In genomic region chr11:79014602-79015325, GRCm38 (mm10) we compare ENCODE assay signal across 14 mouse cellular contexts. TPM values are rescaled to one million over a fixed set of nuclear protein-coding genes. Genes with fewer than 3 reads are reported as not detected.
A peak's percentile ranks its signal among the peaks of the same experiment; 100 is the strongest.
DNase-seq lines count a peak whose midpoint lies in the region; ATAC-seq and TF ChIP-seq lines count a peak whose summit lies in the region.
"Had no signal": no experiment of that assay in that cellular context is flagged by ENCODE, and none has a peak within 500 bp of the region (broad histone marks: within the 10 kb centered on the region; RNA-seq: fewer than 3 reads in every experiment).

No protein-coding gene starts in this region.

- 0 out of 2 replicates have a peak overlapping the region, but pooled peaks have one; percentile 6 for H3K9ac ChIP-seq in heart, postnatal 0 days (replicated peaks; ENCODE audit: low read depth, low read length)
- no peak overlapping the region for H3K9ac ChIP-seq in midbrain, embryonic 12.5 days (replicated peaks)
- H3K9ac ChIP-seq in midbrain, postnatal 0 days (replicated peaks; ENCODE audit: low read length, poor library complexity, severe bottlenecking) = no peak overlapping the region
- 0 out of 2 replicates have a peak overlapping the region, but pooled peaks have one; percentile 14 for H3K9ac ChIP-seq in embryonic facial prominence, embryonic 14.5 days (ENCODE audit: low read depth, low read length)
- H3K9ac ChIP-seq in stomach, embryonic 14.5 days (replicated peaks; ENCODE audit: low read depth, low read length) = no peak overlapping the region
- H3K9ac ChIP-seq: embryonic facial prominence, embryonic 12.5 days; liver, embryonic 15.5 days had no signal

- no peak for ATAC-seq in heart, postnatal 0 days (ENCODE audit: insufficient read depth, low read depth)
- no peak for ATAC-seq in midbrain, embryonic 12.5 days (ENCODE audit: low FRiP score, low read depth)
- ATAC-seq in midbrain, postnatal 0 days (ENCODE audit: low FRiP score) = no peak
- 0 out of 2 replicates have a peak, but pooled peaks have one; percentile 17 for ATAC-seq in embryonic facial prominence, embryonic 14.5 days (ENCODE audit: low read depth)
- ATAC-seq in stomach, embryonic 14.5 days (ENCODE audit: insufficient number of reproducible peaks, insufficient read depth, low FRiP score, low read depth) = no peak
- ATAC-seq: inflammation-experienced regulatory T-cells, adult 6 months had no signal

- TF ChIP-seq EP300 in heart, postnatal 0 days (IDR thresholded peaks at IDR 0.05; ENCODE audit: low read depth) = no peak

- no peaks in the 10 kb centered on the region for H3K4me1 ChIP-seq in heart, postnatal 0 days (ENCODE audit: control insufficient read depth, insufficient read depth)
- peaks cover 14% of the 10 kb centered on the region for H3K4me1 ChIP-seq in midbrain, embryonic 12.5 days
- H3K4me1 ChIP-seq in midbrain, postnatal 0 days (ENCODE audit: insufficient read depth, low read length) = no peaks in the 10 kb centered on the region
- peaks cover 7% of the 10 kb centered on the region; the same call in 1 of the 2 replicates for H3K4me1 ChIP-seq in embryonic facial prominence, embryonic 14.5 days (ENCODE audit: control insufficient read depth, insufficient read depth, low read length)
- peaks cover 9% of the 10 kb centered on the region for H3K4me1 ChIP-seq in stomach, embryonic 14.5 days (ENCODE audit: control insufficient read depth, insufficient read depth, low read length)

- no peaks in the 10 kb centered on the region for H3K9me3 ChIP-seq in heart, postnatal 0 days (replicated peaks; ENCODE audit: control insufficient read depth, low read length)
- no peaks in the 10 kb centered on the region for H3K9me3 ChIP-seq in midbrain, embryonic 12.5 days
- H3K9me3 ChIP-seq in midbrain, postnatal 0 days (ENCODE audit: low read length) = no peaks in the 10 kb centered on the region
- H3K9me3 ChIP-seq in embryonic facial prominence, embryonic 14.5 days (ENCODE audit: control insufficient read depth, low read length) = no peaks in the 10 kb centered on the region
- no peaks in the 10 kb centered on the region for H3K9me3 ChIP-seq in stomach, embryonic 14.5 days (ENCODE audit: control insufficient read depth, low read depth, low read length)
- H3K9me3 ChIP-seq: embryonic facial prominence, embryonic 12.5 days; liver, embryonic 15.5 days had no signal

- TF ChIP-seq CTCF in heart, postnatal 0 days (IDR thresholded peaks at IDR 0.05; ENCODE audit: low read depth) = no peak
- TF ChIP-seq CTCF in midbrain, postnatal 0 days (IDR thresholded peaks at IDR 0.05) = no peak

- no peaks in the 10 kb centered on the region for H3K27me3 ChIP-seq in heart, postnatal 0 days (ENCODE audit: control insufficient read depth, insufficient read depth, low read length)
- H3K27me3 ChIP-seq in midbrain, embryonic 12.5 days = no peaks in the 10 kb centered on the region
- no peaks in the 10 kb centered on the region for H3K27me3 ChIP-seq in midbrain, postnatal 0 days (ENCODE audit: insufficient read depth, low read length)
- H3K27me3 ChIP-seq in embryonic facial prominence, embryonic 14.5 days (replicated peaks; ENCODE audit: control insufficient read depth, insufficient read depth, low read length) = no peaks in the 10 kb centered on the region
- H3K27me3 ChIP-seq in stomach, embryonic 14.5 days (ENCODE audit: control insufficient read depth, insufficient read depth, low read length) = no peaks in the 10 kb centered on the region
- H3K27me3 ChIP-seq: embryonic facial prominence, embryonic 12.5 days; liver, embryonic 15.5 days; megakaryocyte, embryonic 14.5 days had no signal

- intact Hi-C loops in heart, postnatal 36 days (cut with DNase I) = loop anchor here (2.0 to 5.0 kb wide), 3 partner anchors 46 to 383 kb away; no protein-coding TSS in a partner anchor

- WGBS in heart, postnatal 0 days = 55% methylated on average over 15 of the region's 15 CpGs
- 73% methylated on average over 15 of the region's 15 CpGs for WGBS in midbrain, embryonic 12.5 days
- 59% methylated on average over 15 of the region's 15 CpGs for WGBS in midbrain, postnatal 0 days
- 54% methylated on average over 14 of the region's 15 CpGs for WGBS in embryonic facial prominence, embryonic 14.5 days
- WGBS in stomach, embryonic 14.5 days = 52% methylated on average over 15 of the region's 15 CpGs

- H3K4me3 ChIP-seq in heart, postnatal 0 days (ENCODE audit: low read depth, low read length) = no peak overlapping the region
- no peak overlapping the region for H3K4me3 ChIP-seq in midbrain, embryonic 12.5 days
- no peak overlapping the region for H3K4me3 ChIP-seq in midbrain, postnatal 0 days (ENCODE audit: low read depth, low read length)
- no peak overlapping the region for H3K4me3 ChIP-seq in embryonic facial prominence, embryonic 14.5 days (ENCODE audit: low read depth, low read length)
- no peak overlapping the region for H3K4me3 ChIP-seq in stomach, embryonic 14.5 days (ENCODE audit: low read depth, low read length)
- H3K4me3 ChIP-seq: embryonic facial prominence, embryonic 12.5 days; liver, embryonic 15.5 days; megakaryocyte, embryonic 14.5 days had no signal

- peak overlapping the region; percentile 63 for H3K27ac ChIP-seq in heart, postnatal 0 days (ENCODE audit: low read depth)
- 0 out of 2 replicates have a peak overlapping the region, but pooled peaks have one; percentile 25 for H3K27ac ChIP-seq in midbrain, embryonic 12.5 days (replicated peaks)
- H3K27ac ChIP-seq in midbrain, postnatal 0 days (ENCODE audit: low read depth, low read length) = no peak overlapping the region
- H3K27ac ChIP-seq in embryonic facial prominence, embryonic 14.5 days (replicated peaks; ENCODE audit: low read depth, low read length) = no peak overlapping the region
- peak overlapping the region; percentile 21; the same call in 1 of the 2 replicates for H3K27ac ChIP-seq in stomach, embryonic 14.5 days (ENCODE audit: low read length)
- H3K27ac ChIP-seq: embryonic facial prominence, embryonic 12.5 days; liver, embryonic 15.5 days had no signal

- H3K4me2 ChIP-seq in heart, postnatal 0 days (ENCODE audit: low read depth, low read length) = no peak overlapping the region
- no peak overlapping the region for H3K4me2 ChIP-seq in midbrain, embryonic 12.5 days (replicated peaks)
- H3K4me2 ChIP-seq in midbrain, postnatal 0 days (ENCODE audit: low read depth, low read length, poor library complexity, severe bottlenecking) = no peak overlapping the region
- H3K4me2 ChIP-seq in embryonic facial prominence, embryonic 14.5 days (ENCODE audit: low read depth, low read length) = no peak overlapping the region
- no peak overlapping the region for H3K4me2 ChIP-seq in stomach, embryonic 14.5 days (replicated peaks; ENCODE audit: low read depth, low read length)
- H3K4me2 ChIP-seq: embryonic facial prominence, embryonic 12.5 days; liver, embryonic 15.5 days had no signal

- H3K36me3 ChIP-seq in heart, postnatal 0 days (replicated peaks; ENCODE audit: control insufficient read depth, insufficient read depth, low read length) = peaks cover 37% of the 10 kb centered on the region
- H3K36me3 ChIP-seq in midbrain, embryonic 12.5 days = peaks cover 8% of the 10 kb centered on the region; the same call in 1 of the 2 replicates
- H3K36me3 ChIP-seq in midbrain, postnatal 0 days (ENCODE audit: insufficient read depth, low read length) = peaks cover 18% of the 10 kb centered on the region
- H3K36me3 ChIP-seq in embryonic facial prominence, embryonic 14.5 days (ENCODE audit: control insufficient read depth, insufficient read depth, low read length) = peaks cover 36% of the 10 kb centered on the region
- H3K36me3 ChIP-seq in stomach, embryonic 14.5 days (ENCODE audit: control insufficient read depth, insufficient read depth, low read length) = peaks cover 10% of the 10 kb centered on the region

- no peak for DNase-seq in heart, postnatal 0 days (ENCODE audit: low spot score)
- no peak for DNase-seq in heart, postnatal 36 days
- no peak for DNase-seq in midbrain, postnatal 0 days (ENCODE audit: low spot score)
- DNase-seq in embryonic facial prominence, embryonic 14.5 days (ENCODE audit: low spot score) = peak; percentile 31
- DNase-seq in embryo, embryonic 10.5 days (ENCODE audit: low spot score) = no peak
- DNase-seq: adrenal gland, postnatal 10 days; cerebellum, adult 18-20 months; thymus, adult 2 months had no signal

RNA-seq across cellular contexts. Expression of gene Lgals9, which starts 30.0 kb away (rescaled TPM):
- total RNA-seq in heart, postnatal 0 days (2014; rRNA removed; ENCODE audit: low replicate concordance) = 125 and 155 TPM in 2 replicates
- polyA plus RNA-seq in heart, postnatal 0 days (2015; fragmentation: Nextera tagmentation; extraction: Ambion mirVana) = 63.0 and 76.9 TPM in 2 replicates
- 10 to 100 TPM; 24.7 to 32.5 TPM for total RNA-seq in heart, postnatal 36 days (2021)
- polyA plus RNA-seq in midbrain, embryonic 12.5 days (2016; fragmentation: Nextera tagmentation; extraction: Ambion mirVana) = 6.0 and 8.2 TPM in 2 replicates
- total RNA-seq in midbrain, postnatal 0 days (2014; rRNA removed) = 15.7 and 16.0 TPM in 2 replicates
- 16.5 and 19.9 TPM in 2 replicates for polyA plus RNA-seq in midbrain, postnatal 0 days (2015; fragmentation: Nextera tagmentation; extraction: Ambion mirVana)
- polyA plus RNA-seq in embryonic facial prominence, embryonic 14.5 days (2014; fragmentation: Nextera tagmentation; extraction: Ambion mirVana) = 51.4 and 52.1 TPM in 2 replicates
- 32.9 and 36.0 TPM in 2 replicates for polyA plus RNA-seq in stomach, embryonic 14.5 days (2014; fragmentation: Nextera tagmentation; extraction: Ambion mirVana)

Comparison
In these comparisons a context has a peak if more than half of its experiments do, and no peak if none do; other contexts are left out.
1. H3K27ac ChIP-seq: peak in heart, postnatal 0 days (single experiment), midbrain, embryonic 12.5 days (single experiment) and stomach, embryonic 14.5 days (single experiment); none in midbrain, postnatal 0 days (single experiment) and embryonic facial prominence, embryonic 14.5 days (single experiment).
2. H3K9ac ChIP-seq: peak in heart, postnatal 0 days (single experiment) and embryonic facial prominence, embryonic 14.5 days (single experiment); none in midbrain, embryonic 12.5 days (single experiment), midbrain, postnatal 0 days (single experiment) and stomach, embryonic 14.5 days (single experiment).